Mouse (Mus musculus): ENCODE data around the gene Smoc1. TPM values are rescaled to one million over a fixed set of nuclear protein-coding genes. Genes with fewer than 3 reads are reported as not detected.

The Smoc1 gene
- polyA plus RNA-seq, 1 experiment: 0.38 TPM

DNA sequence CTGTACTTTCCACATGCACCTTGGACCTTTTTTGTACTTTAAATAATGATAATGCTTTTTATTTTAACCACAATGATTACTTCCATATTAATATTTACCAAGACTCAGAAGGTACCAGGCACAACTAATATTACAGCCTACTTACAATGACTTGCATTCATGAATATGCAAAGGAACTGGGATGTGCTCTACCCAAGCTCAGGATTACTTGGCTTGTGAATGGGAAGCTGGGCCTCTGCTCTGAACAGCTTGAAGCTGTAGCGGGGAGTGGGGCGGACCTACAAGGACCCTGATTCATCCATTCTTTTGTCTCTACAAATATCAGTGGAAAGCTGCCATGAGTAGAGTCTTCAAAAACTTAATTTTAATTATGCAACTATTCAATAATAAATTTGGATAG, 47.5 kb downstream of the Smoc1 start:
- TF ChIP-seq CTCF (IDR thresholded peaks at IDR 0.05; ENCODE audit: low read depth, low read length) (no peak), POLR2A (IDR thresholded peaks at IDR 0.05; ENCODE audit: borderline replicate concordance, low read depth, low read length) (no peak)
- no peak overlapping the region for H3K4me3 ChIP-seq (ENCODE audit: insufficient read depth, low read length)
- H3K4me1 ChIP-seq (ENCODE audit: control insufficient read depth, insufficient read depth, low read length): no peaks in the 10 kb centered on the region
- no peak overlapping the region for H3K27ac ChIP-seq (ENCODE audit: insufficient read depth, low read depth, low read length)

DNA sequence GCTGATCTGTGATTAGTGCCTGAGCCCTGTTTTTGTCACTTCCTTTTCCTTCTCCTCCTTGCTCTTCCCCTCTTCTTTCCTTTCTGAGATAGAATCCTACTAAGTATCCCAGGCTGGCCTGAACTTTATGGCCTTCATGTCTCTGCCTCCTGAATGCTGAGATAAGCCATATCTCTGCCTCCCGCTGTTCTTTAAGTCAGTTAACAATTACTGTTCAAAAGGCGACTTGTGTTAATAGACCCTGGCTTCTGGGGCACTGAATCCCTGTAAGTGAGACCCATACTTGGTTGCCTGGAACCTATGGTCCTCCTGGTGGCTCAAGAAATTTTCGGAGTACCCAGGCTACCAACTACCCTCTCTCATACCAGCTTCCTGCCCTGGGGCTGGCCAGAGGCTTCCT, 48.3 kb downstream of the Smoc1 start:
- no peaks in the 10 kb centered on the region for H3K4me1 ChIP-seq (ENCODE audit: control insufficient read depth, insufficient read depth, low read length)
- no peak overlapping the region for H3K27ac ChIP-seq (ENCODE audit: insufficient read depth, low read depth, low read length)
- TF ChIP-seq POLR2A (IDR thresholded peaks at IDR 0.05; ENCODE audit: borderline replicate concordance, low read depth, low read length) (no peak), CTCF (IDR thresholded peaks at IDR 0.05; ENCODE audit: low read depth, low read length) (no peak)
- H3K4me3 ChIP-seq (ENCODE audit: insufficient read depth, low read length): no peak overlapping the region

- H3K27ac ChIP-seq (ENCODE audit: insufficient read depth, low read depth, low read length): no peak overlapping the region
- H3K4me1 ChIP-seq (ENCODE audit: control insufficient read depth, insufficient read depth, low read length): no peaks in the 10 kb centered on the region
- no peak overlapping the region for H3K4me3 ChIP-seq (ENCODE audit: insufficient read depth, low read length)
- TF ChIP-seq POLR2A (IDR thresholded peaks at IDR 0.05; ENCODE audit: borderline replicate concordance, low read depth, low read length) (no peak), CTCF (IDR thresholded peaks at IDR 0.05; ENCODE audit: low read depth, low read length) (no peak)
Measured at GRCm38 (mm10) chr12:81077953-81078646, 51.5 kb downstream of the Smoc1 start.

GRCm38 (mm10) chr12:81080345-81080744, 53.7 kb downstream of the Smoc1 start:
- TF ChIP-seq POLR2A (IDR thresholded peaks at IDR 0.05; ENCODE audit: borderline replicate concordance, low read depth, low read length) (no peak), CTCF (IDR thresholded peaks at IDR 0.05; ENCODE audit: low read depth, low read length) (no peak)
- Histone ChIP-seq H3K27ac (ENCODE audit: insufficient read depth, low read depth, low read length) (no peak overlapping the region), H3K4me1 (ENCODE audit: control insufficient read depth, insufficient read depth, low read length) (no peaks in the 10 kb centered on the region), H3K4me3 (ENCODE audit: insufficient read depth, low read length) (no peak overlapping the region)

DNA sequence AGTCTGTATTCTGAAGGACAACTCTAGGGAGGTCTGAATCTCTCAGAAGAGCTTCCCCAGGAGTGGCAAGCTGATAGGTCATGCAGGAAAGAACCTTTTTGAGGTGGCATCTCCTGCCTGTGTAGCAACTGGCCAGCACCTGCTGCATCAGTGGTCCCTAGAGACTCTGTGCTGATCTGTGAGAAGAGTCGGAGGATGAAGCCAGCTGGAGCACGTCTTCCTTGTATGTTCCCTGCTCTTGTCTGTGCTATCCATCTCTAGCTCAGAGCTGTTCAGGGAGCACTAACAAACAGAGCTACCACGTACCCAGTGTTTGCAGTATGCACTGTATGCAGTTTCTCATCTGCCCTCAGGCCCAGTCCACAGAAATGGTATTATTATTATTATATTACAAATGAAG, 54.4 kb downstream of the Smoc1 start:
- Histone ChIP-seq H3K4me3 (ENCODE audit: insufficient read depth, low read length) (no peak overlapping the region), H3K27ac (ENCODE audit: insufficient read depth, low read depth, low read length) (no peak overlapping the region), H3K4me1 (ENCODE audit: control insufficient read depth, insufficient read depth, low read length) (no peaks in the 10 kb centered on the region)
- TF ChIP-seq POLR2A (IDR thresholded peaks at IDR 0.05; ENCODE audit: borderline replicate concordance, low read depth, low read length): no peak
- no peak for TF ChIP-seq CTCF (IDR thresholded peaks at IDR 0.05; ENCODE audit: low read depth, low read length)

- no peaks in the 10 kb centered on the region for H3K4me1 ChIP-seq (ENCODE audit: control insufficient read depth, insufficient read depth, low read length)
- H3K27ac ChIP-seq (ENCODE audit: insufficient read depth, low read depth, low read length): no peak overlapping the region
- no peak for TF ChIP-seq CTCF (IDR thresholded peaks at IDR 0.05; ENCODE audit: low read depth, low read length)
- TF ChIP-seq POLR2A (IDR thresholded peaks at IDR 0.05; ENCODE audit: borderline replicate concordance, low read depth, low read length): no peak
- H3K4me3 ChIP-seq (ENCODE audit: insufficient read depth, low read length): no peak overlapping the region
Measured at GRCm38 (mm10) chr12:81083146-81083545, 56.5 kb downstream of the Smoc1 start.

DNA sequence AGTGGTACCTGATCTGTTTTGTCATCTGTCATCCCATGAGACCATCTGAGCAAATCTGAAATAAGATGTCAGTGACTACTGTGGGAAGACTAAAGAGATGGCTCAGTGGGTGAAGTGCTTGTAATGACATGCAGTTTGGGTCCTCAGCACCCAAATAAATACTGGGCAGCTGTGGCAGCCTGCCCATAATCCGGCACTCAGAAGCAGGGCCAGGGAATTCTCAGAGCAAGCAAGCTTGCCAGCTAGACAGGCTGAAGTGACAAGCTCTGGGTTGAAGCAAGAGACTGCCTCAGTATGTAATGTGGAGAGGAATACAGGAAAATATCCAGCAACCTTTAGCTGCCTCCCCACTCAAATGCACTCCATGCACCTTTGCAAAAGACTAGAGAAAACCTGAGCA, 58.6 kb downstream of the Smoc1 start:
- TF ChIP-seq CTCF (IDR thresholded peaks at IDR 0.05; ENCODE audit: low read depth, low read length): no peak
- TF ChIP-seq POLR2A (IDR thresholded peaks at IDR 0.05; ENCODE audit: borderline replicate concordance, low read depth, low read length): no peak
- H3K4me3 ChIP-seq (ENCODE audit: insufficient read depth, low read length): no peak overlapping the region
- H3K4me1 ChIP-seq (ENCODE audit: control insufficient read depth, insufficient read depth, low read length): no peaks in the 10 kb centered on the region
- H3K27ac ChIP-seq (ENCODE audit: insufficient read depth, low read depth, low read length): no peak overlapping the region

DNA sequence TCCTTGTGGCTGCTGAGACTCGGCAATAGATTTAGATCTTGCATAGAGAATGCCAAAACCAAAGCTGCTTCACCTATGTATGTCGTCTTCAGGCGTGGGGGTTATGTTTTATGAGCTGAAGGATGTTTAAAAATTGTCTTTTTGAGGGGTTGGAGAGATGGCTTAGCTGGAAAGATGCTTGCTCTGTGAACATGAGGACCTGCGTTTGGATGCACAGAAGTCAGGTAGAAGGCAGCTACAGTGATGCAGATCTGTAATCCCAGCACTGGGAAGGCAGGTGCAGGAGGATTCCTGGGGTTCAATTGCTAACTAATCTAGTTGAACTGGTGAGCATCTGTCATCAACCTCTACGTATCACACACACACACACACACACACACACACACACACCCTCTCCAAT, 61.5 kb downstream of the Smoc1 start:
- TF ChIP-seq POLR2A (IDR thresholded peaks at IDR 0.05; ENCODE audit: borderline replicate concordance, low read depth, low read length): no peak
- no peak for TF ChIP-seq CTCF (IDR thresholded peaks at IDR 0.05; ENCODE audit: low read depth, low read length)
- Histone ChIP-seq H3K27ac (ENCODE audit: insufficient read depth, low read depth, low read length) (no peak overlapping the region), H3K4me1 (ENCODE audit: control insufficient read depth, insufficient read depth, low read length) (no peaks in the 10 kb centered on the region), H3K4me3 (ENCODE audit: insufficient read depth, low read length) (no peak overlapping the region)

DNA sequence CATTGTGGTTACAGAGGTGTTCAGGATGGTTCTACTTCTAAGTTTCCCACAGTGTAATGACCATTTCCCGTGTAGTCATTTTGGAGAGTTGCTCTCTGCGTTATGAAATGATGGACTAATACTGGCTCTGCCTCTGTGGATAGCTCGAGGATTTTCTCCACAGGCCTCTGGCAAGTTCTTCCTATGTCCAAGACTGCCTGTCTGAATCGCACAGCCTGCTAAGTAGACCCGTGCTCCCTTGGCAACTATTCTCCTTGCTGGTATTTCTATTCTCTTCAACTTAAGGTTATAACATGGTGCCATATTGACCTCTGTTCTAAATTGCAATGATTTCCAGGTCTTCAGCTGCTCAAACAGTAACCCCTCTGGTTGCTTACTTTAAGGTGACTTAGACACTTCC, 65.0 kb downstream of the Smoc1 start:
- Histone ChIP-seq H3K4me1 (ENCODE audit: control insufficient read depth, insufficient read depth, low read length) (no peaks in the 10 kb centered on the region), H3K27ac (ENCODE audit: insufficient read depth, low read depth, low read length) (no peak overlapping the region), H3K4me3 (ENCODE audit: insufficient read depth, low read length) (no peak overlapping the region)
- TF ChIP-seq CTCF (IDR thresholded peaks at IDR 0.05; ENCODE audit: low read depth, low read length) (no peak), POLR2A (IDR thresholded peaks at IDR 0.05; ENCODE audit: borderline replicate concordance, low read depth, low read length) (no peak)

GRCm38 (mm10) chr12:81092641-81093040, 66.0 kb downstream of the Smoc1 start:
- Histone ChIP-seq H3K4me3 (ENCODE audit: insufficient read depth, low read length) (no peak overlapping the region), H3K4me1 (ENCODE audit: control insufficient read depth, insufficient read depth, low read length) (no peaks in the 10 kb centered on the region), H3K27ac (ENCODE audit: insufficient read depth, low read depth, low read length) (no peak overlapping the region)
- no peak for TF ChIP-seq POLR2A (IDR thresholded peaks at IDR 0.05; ENCODE audit: borderline replicate concordance, low read depth, low read length)
- TF ChIP-seq CTCF (IDR thresholded peaks at IDR 0.05; ENCODE audit: low read depth, low read length): no peak
